Mouse (Mus musculus): ENCODE data around the gene Gabrg3. TPM values are rescaled to one million over a fixed set of nuclear protein-coding genes. Genes with fewer than 3 reads are reported as not detected.

Gabrg3 gene
- total and polyA plus RNA-seq, 2 experiments = not detected

- no peak overlapping the region for H3K9ac ChIP-seq (ENCODE audit: low read depth, low read length)
- H3K79me2 ChIP-seq (ENCODE audit: control insufficient read depth, insufficient read depth, low read length) = no peaks in the 10 kb centered on the region
- no peak for DNase-seq (ENCODE audit: extremely low read depth, low read depth, low spot score)
- no peak overlapping the region for H3K27ac ChIP-seq (replicated peaks; ENCODE audit: insufficient read depth, low read depth, low read length)
- H3K36me3 ChIP-seq (ENCODE audit: control insufficient read depth, insufficient read depth, low read length) = no peaks in the 10 kb centered on the region
- H3K4me3 ChIP-seq (ENCODE audit: insufficient read depth, low read depth, low read length) = no peak overlapping the region
- no peaks in the 10 kb centered on the region for H3K4me1 ChIP-seq (ENCODE audit: control insufficient read depth, insufficient read depth, low read length)
- WGBS = 71% methylated on average over 3 of the region's 3 CpGs
- TF ChIP-seq CTCF (IDR thresholded peaks at IDR 0.05; ENCODE audit: low read depth, low read length) (no peak), POLR2A (IDR thresholded peaks at IDR 0.05; ENCODE audit: extremely low read depth, insufficient read depth, low read length) (no peak)
- no peaks in the 10 kb centered on the region for H3K27me3 ChIP-seq (ENCODE audit: control insufficient read depth, insufficient read depth, low read length)
These were observed 286.9 kb downstream of the Gabrg3 start for GRCm38 (mm10) chr7:57100065-57100464.

DNA sequence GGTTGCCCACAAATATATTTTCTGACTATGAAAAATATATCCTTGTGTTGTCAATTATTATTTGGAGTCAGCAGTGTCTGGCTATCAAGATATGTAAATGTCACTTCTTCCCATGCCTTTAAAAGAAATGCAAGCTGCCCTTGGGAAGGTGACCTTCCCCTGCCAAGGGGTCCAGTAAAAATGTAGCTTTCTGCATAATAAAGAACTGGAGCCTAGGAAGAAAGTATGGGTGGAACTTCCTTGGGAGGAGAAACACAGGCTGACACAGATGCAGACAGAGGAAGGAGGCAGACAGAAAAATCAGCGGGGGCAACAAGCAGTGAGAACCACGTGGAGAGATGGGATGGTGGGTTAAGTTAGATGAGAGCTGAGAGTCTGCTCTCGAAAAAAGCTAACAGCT lies 304.9 kb downstream of the Gabrg3 start:
- H3K4me1 ChIP-seq (ENCODE audit: control insufficient read depth, insufficient read depth, low read length) = no peaks in the 10 kb centered on the region
- no peak overlapping the region for H3K4me3 ChIP-seq (ENCODE audit: insufficient read depth, low read depth, low read length)
- no peaks in the 10 kb centered on the region for H3K79me2 ChIP-seq (ENCODE audit: control insufficient read depth, insufficient read depth, low read length)
- H3K36me3 ChIP-seq (ENCODE audit: control insufficient read depth, insufficient read depth, low read length) = no peaks in the 10 kb centered on the region
- H3K27ac ChIP-seq (replicated peaks; ENCODE audit: insufficient read depth, low read depth, low read length) = no peak overlapping the region
- no peak for DNase-seq (ENCODE audit: extremely low read depth, low read depth, low spot score)
- no peak overlapping the region for H3K9ac ChIP-seq (ENCODE audit: low read depth, low read length)
- no peaks in the 10 kb centered on the region for H3K27me3 ChIP-seq (ENCODE audit: control insufficient read depth, insufficient read depth, low read length)
- no peak for TF ChIP-seq POLR2A (IDR thresholded peaks at IDR 0.05; ENCODE audit: extremely low read depth, insufficient read depth, low read length)
- TF ChIP-seq CTCF (IDR thresholded peaks at IDR 0.05; ENCODE audit: low read depth, low read length) = no peak
- 60% methylated on average over 3 of the region's 3 CpGs for WGBS

GRCm38 (mm10) chr7:57071435-57072160 lies 315.4 kb downstream of the Gabrg3 start:
- H3K4me3 ChIP-seq (ENCODE audit: insufficient read depth, low read depth, low read length) = no peak overlapping the region
- no peaks in the 10 kb centered on the region for H3K27me3 ChIP-seq (ENCODE audit: control insufficient read depth, insufficient read depth, low read length)
- H3K36me3 ChIP-seq (ENCODE audit: control insufficient read depth, insufficient read depth, low read length) = no peaks in the 10 kb centered on the region
- no peak overlapping the region for H3K9ac ChIP-seq (ENCODE audit: low read depth, low read length)
- 80% methylated on average over 2 of the region's 2 CpGs for WGBS
- no peak overlapping the region for H3K27ac ChIP-seq (replicated peaks; ENCODE audit: insufficient read depth, low read depth, low read length)
- H3K79me2 ChIP-seq (ENCODE audit: control insufficient read depth, insufficient read depth, low read length) = no peaks in the 10 kb centered on the region
- no peaks in the 10 kb centered on the region for H3K4me1 ChIP-seq (ENCODE audit: control insufficient read depth, insufficient read depth, low read length)
- TF ChIP-seq POLR2A (IDR thresholded peaks at IDR 0.05; ENCODE audit: extremely low read depth, insufficient read depth, low read length) (no peak), CTCF (IDR thresholded peaks at IDR 0.05; ENCODE audit: low read depth, low read length) (no peak)
- no peak for DNase-seq (ENCODE audit: extremely low read depth, low read depth, low spot score)

GRCm38 (mm10) chr7:57065398-57065797 lies 321.6 kb downstream of the Gabrg3 start:
- no peak overlapping the region for H3K4me3 ChIP-seq (ENCODE audit: insufficient read depth, low read depth, low read length)
- WGBS = 77% methylated on average over 3 of the region's 3 CpGs
- no peaks in the 10 kb centered on the region for H3K4me1 ChIP-seq (ENCODE audit: control insufficient read depth, insufficient read depth, low read length)
- H3K27me3 ChIP-seq (ENCODE audit: control insufficient read depth, insufficient read depth, low read length) = no peaks in the 10 kb centered on the region
- no peaks in the 10 kb centered on the region for H3K79me2 ChIP-seq (ENCODE audit: control insufficient read depth, insufficient read depth, low read length)
- H3K36me3 ChIP-seq (ENCODE audit: control insufficient read depth, insufficient read depth, low read length) = no peaks in the 10 kb centered on the region
- no peak overlapping the region for H3K27ac ChIP-seq (replicated peaks; ENCODE audit: insufficient read depth, low read depth, low read length)
- H3K9ac ChIP-seq (ENCODE audit: low read depth, low read length) = no peak overlapping the region
- no peak for TF ChIP-seq POLR2A (IDR thresholded peaks at IDR 0.05; ENCODE audit: extremely low read depth, insufficient read depth, low read length)
- TF ChIP-seq CTCF (IDR thresholded peaks at IDR 0.05; ENCODE audit: low read depth, low read length) = no peak
- DNase-seq (ENCODE audit: extremely low read depth, low read depth, low spot score) = no peak

- H3K4me3 ChIP-seq (ENCODE audit: insufficient read depth, low read depth, low read length) = no peak overlapping the region
- TF ChIP-seq POLR2A (IDR thresholded peaks at IDR 0.05; ENCODE audit: extremely low read depth, insufficient read depth, low read length) (no peak), CTCF (IDR thresholded peaks at IDR 0.05; ENCODE audit: low read depth, low read length) (no peak)
- 69% methylated on average over 1 of the region's 1 CpGs for WGBS
- no peaks in the 10 kb centered on the region for H3K27me3 ChIP-seq (ENCODE audit: control insufficient read depth, insufficient read depth, low read length)
- DNase-seq (ENCODE audit: extremely low read depth, low read depth, low spot score) = no peak
- H3K9ac ChIP-seq (ENCODE audit: low read depth, low read length) = no peak overlapping the region
- H3K27ac ChIP-seq (replicated peaks; ENCODE audit: insufficient read depth, low read depth, low read length) = no peak overlapping the region
- H3K36me3 ChIP-seq (ENCODE audit: control insufficient read depth, insufficient read depth, low read length) = no peaks in the 10 kb centered on the region
- no peaks in the 10 kb centered on the region for H3K4me1 ChIP-seq (ENCODE audit: control insufficient read depth, insufficient read depth, low read length)
- H3K79me2 ChIP-seq (ENCODE audit: control insufficient read depth, insufficient read depth, low read length) = no peaks in the 10 kb centered on the region
These were observed 335.9 kb downstream of the Gabrg3 start for GRCm38 (mm10) chr7:57050906-57051635.

Data from liver, adult 2 months (tissue).